Mouse (Mus musculus) liver, postnatal 0 days (tissue): ENCODE data around the gene Rnf227. TPM values are rescaled to one million over a fixed set of nuclear protein-coding genes. Genes with fewer than 3 reads are reported as not detected.

ENCODE experiments used
- ATAC-seq: fragments of 200-750 bp; cut with Nextera tagmentation; 2 replicates; pipeline ENCODE4 v1.8.0; 2017; ENCODE audit warnings: mild to moderate bottlenecking, moderate library complexity
- DNase-seq: peaks from one replicate; pipeline ENCODE4 v3.0.0-alpha.2; 2016
- H3K27ac ChIP-seq: fragments of 300-500 bp; sonication (generic); 2 replicates; pipeline ENCODE4 v1.5.1; 2014; ENCODE audit warnings: antibody characterized with exemption, moderate library complexity, mild to moderate bottlenecking, low read depth
- H3K27me3 ChIP-seq: fragments of 300-500 bp; sonication (generic); 2 replicates; pipeline ENCODE4 v1.6.1; 2014; ENCODE audit warnings: low read length, control low read depth, mixed read lengths; ENCODE audit not compliant: insufficient read depth
- H3K36me3 ChIP-seq: fragments of 300-500 bp; sonication (generic); replicated peaks from 2 replicates; pipeline ENCODE4 v1.6.1; 2014; ENCODE audit warnings: mild to moderate bottlenecking, control low read depth, low read length, moderate library complexity, mixed read lengths; ENCODE audit not compliant: insufficient read depth
- H3K4me1 ChIP-seq: fragments of 300-500 bp; sonication (generic); 2 replicates; pipeline ENCODE4 v1.6.1; 2014; ENCODE audit warnings: antibody characterized with exemption, mild to moderate bottlenecking, control low read depth; ENCODE audit not compliant: insufficient read depth
- H3K4me2 ChIP-seq: fragments of 300-500 bp; sonication (generic); 2 replicates; pipeline ENCODE4 v1.6.1; 2014; ENCODE audit warnings: low read depth, mild to moderate bottlenecking, low read length, moderate library complexity, mixed read lengths
- H3K4me3 ChIP-seq: fragments of 300-500 bp; sonication (generic); 2 replicates; pipeline ENCODE4 v1.5.1; 2014; ENCODE audit warnings: low read depth, low read length
- H3K9ac ChIP-seq: fragments of 300-500 bp; sonication (generic); replicated peaks from 2 replicates; pipeline ENCODE4 v1.6.1; 2014; ENCODE audit warnings: mild to moderate bottlenecking, moderate library complexity
- H3K9me3 ChIP-seq: fragments of 300-500 bp; sonication (generic); 2 replicates; pipeline ENCODE4 v1.6.1; 2016; ENCODE audit warnings: mild to moderate bottlenecking, control low read depth, low read length, mixed read lengths
- CTCF ChIP-seq: sonication (generic); IDR thresholded peaks from 2 replicates; pipeline ENCODE4 v1.5.1; 2016; ENCODE audit warnings: antibody characterized with exemption, low read depth
- EP300 ChIP-seq: IDR thresholded peaks from 2 replicates; pipeline ENCODE4 v1.6.1; 2016; ENCODE audit warnings: antibody characterized with exemption, low read depth, mild to moderate bottlenecking
- WGBS: fragments of 180-500 bp; shearing (Covaris S2); extraction: QIAGEN DNeasy Blood & Tissue Kit; methylation state at CpG from one replicate; pipeline ENCODE4 v1.1.7; 2014; ENCODE audit not compliant: insufficient replicate concordance; 5-methylcytosine and 5-hydroxymethylcytosine counted together
- polyA plus RNA-seq: library from polyadenylated mRNA; unstranded; fragments of >200 nt; fragmentation: Nextera tagmentation; extraction: Ambion mirVana; gene quantifications from 2 replicates; pipeline ENCODE4 v1.2.1, GENCODE M21; 2015

The Rnf227 gene
- polyA plus RNA-seq, 1 experiment from 2014 or later: 0.87 TPM

DNA sequence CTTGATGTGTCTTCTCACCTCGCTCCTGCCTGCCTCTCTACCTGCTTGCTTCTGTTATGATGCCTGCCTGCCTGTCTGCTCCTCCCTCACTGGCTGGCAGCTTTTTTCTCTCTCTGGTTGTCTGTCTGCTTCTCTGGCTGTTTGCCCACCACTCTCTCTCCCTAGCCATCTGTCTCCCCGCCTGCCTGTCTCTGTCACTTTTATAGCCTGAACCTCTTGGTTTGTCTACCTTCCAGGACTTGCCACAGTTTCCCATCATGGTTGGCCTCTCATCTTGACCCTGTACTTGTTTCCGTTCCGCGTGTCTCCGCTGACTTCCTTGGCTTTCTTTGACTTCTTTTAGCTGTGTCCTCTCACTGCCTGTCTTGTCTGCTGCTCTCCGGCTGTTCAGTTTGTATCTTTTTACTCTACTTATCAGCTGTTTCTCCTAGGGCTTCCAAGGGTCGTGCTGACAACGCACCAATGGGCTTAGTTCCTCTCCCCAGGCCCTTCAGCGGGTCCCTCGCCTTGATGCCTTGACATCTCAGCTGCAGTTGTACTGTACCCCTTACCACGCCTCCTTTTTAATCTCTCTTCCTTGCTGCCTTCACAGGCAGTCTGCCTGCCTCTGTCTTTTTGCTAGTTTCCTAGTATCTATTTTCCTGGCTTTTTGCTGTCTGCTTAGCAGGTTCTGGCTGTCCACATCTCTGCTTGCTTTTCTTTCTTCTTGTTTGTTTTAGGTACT, 32.0 kb downstream of the Rnf227 start:
- H3K36me3 ChIP-seq: no peaks in the 10 kb centered on the region
- H3K27me3 ChIP-seq: peaks cover 17% of the 10 kb centered on the region
- peak overlapping the region; percentile 55 for H3K27ac ChIP-seq
- peaks cover 30% of the 10 kb centered on the region for H3K4me1 ChIP-seq
- H3K9ac ChIP-seq: no peak overlapping the region; the same call in 1 of the 2 replicates
- ATAC-seq: no peak
- no peaks in the 10 kb centered on the region for H3K9me3 ChIP-seq
- peak overlapping the region; percentile 65 for H3K4me2 ChIP-seq
- no peak overlapping the region for H3K4me3 ChIP-seq
- TF ChIP-seq EP300 (no peak), CTCF (no peak)
- 50% methylated on average over 12 of the region's 12 CpGs for WGBS
- no peak for DNase-seq

DNA sequence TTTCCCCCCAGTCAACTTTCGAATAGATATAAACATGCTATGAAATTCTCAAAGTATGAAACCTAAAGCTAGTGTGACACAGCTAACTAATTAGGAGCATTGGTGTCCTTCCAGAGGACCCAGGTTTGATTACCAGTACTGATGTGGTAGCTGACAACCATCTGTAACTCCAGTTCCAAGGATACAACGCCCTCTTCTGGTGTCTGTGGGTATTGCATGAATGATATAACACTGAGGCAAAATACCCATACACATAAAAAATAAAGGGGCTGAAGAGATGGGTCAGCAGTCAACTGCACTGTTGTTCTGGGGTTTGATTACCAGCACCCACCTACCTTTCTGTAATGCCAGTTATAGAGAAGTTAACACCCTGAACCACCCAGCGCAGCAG, 32.5 kb downstream of the Rnf227 start:
- ATAC-seq (no peak), DNase-seq (no peak)
- no peak overlapping the region; the same call in 1 of the 2 replicates for H3K9ac ChIP-seq
- peaks cover 24% of the 10 kb centered on the region for H3K4me1 ChIP-seq
- H3K36me3 ChIP-seq: no peaks in the 10 kb centered on the region
- TF ChIP-seq CTCF (peak; percentile 70), EP300 (no peak)
- H3K9me3 ChIP-seq: no peaks in the 10 kb centered on the region
- H3K27me3 ChIP-seq: peaks cover 12% of the 10 kb centered on the region
- no peak overlapping the region for H3K4me3 ChIP-seq
- H3K27ac ChIP-seq: peak overlapping the region; percentile 55
- H3K4me2 ChIP-seq: peak overlapping the region; percentile 65
- WGBS: 54% methylated on average over 3 of the region's 3 CpGs

DNA sequence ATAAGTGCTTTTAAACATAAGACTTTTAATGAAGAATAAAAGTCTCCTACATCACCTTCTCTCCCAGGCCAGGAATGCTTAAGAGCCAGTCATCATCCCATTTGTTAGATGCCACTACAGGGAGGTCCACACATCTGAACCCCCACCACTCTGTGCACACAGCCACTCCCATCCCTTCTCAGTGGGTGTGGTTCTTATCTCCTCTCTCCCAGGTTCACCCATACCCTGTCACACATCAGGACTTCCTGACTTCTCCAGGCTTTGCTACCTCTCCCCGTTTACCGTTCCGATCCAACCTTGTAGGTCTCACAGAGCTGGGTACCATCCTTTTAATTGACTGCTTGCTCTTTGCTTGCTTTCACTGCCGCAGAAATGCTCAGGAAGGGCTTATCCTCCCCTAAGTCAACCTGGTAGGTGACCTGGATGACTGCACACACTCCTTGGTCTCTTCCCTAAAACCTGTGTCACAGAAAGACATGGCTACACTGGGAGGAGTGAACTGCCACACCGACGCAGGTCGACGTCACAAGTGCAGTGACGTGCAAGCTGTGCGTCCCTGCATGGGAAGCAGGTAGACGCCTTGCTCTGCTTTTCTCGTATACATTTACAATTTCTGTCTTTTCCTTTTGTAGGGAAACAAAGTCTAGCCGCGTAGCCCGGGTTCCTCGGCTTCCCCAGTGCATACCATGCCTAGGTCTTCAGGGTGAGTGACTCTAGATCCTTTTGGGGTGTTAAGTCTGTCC, 33.1 kb downstream of the Rnf227 start:
- H3K4me1 ChIP-seq: peaks cover 21% of the 10 kb centered on the region
- TF ChIP-seq CTCF (no peak), EP300 (no peak)
- WGBS: 79% methylated on average over 16 of the region's 16 CpGs
- peak overlapping the region; percentile 45; the same call in 1 of the 2 replicates for H3K27ac ChIP-seq
- peak overlapping the region; percentile 31 for H3K4me3 ChIP-seq
- H3K36me3 ChIP-seq: no peaks in the 10 kb centered on the region
- H3K9me3 ChIP-seq: no peaks in the 10 kb centered on the region
- peak overlapping the region; percentile 50; the same call in 1 of the 2 replicates for H3K9ac ChIP-seq
- peak; percentile 75 for ATAC-seq
- H3K4me2 ChIP-seq: peak overlapping the region; percentile 65
- peaks cover 6% of the 10 kb centered on the region for H3K27me3 ChIP-seq
- DNase-seq: peak; percentile 30

GRCm38 (mm10) chr11:69375646-69376045, 35.4 kb downstream of the Rnf227 start:
- no peak overlapping the region for H3K27ac ChIP-seq
- H3K9ac ChIP-seq: no peak overlapping the region
- H3K36me3 ChIP-seq: no peaks in the 10 kb centered on the region
- ATAC-seq (no peak), DNase-seq (no peak)
- H3K4me1 ChIP-seq: peaks cover 28% of the 10 kb centered on the region
- H3K9me3 ChIP-seq: no peaks in the 10 kb centered on the region
- TF ChIP-seq CTCF (no peak), EP300 (no peak)
- H3K4me3 ChIP-seq: no peak overlapping the region
- 77% methylated on average over 4 of the region's 4 CpGs for WGBS
- H3K4me2 ChIP-seq: no peak overlapping the region
- H3K27me3 ChIP-seq: no peaks in the 10 kb centered on the region

GRCm38 (mm10) chr11:69377766-69378165, 37.5 kb downstream of the Rnf227 start:
- Histone ChIP-seq H3K4me1 (peaks cover 18% of the 10 kb centered on the region), H3K36me3 (no peaks in the 10 kb centered on the region), H3K9me3 (no peaks in the 10 kb centered on the region), H3K27ac (peak overlapping the region; percentile 78), H3K27me3 (no peaks in the 10 kb centered on the region), H3K9ac (no peak overlapping the region), H3K4me3 (no peak overlapping the region), H3K4me2 (no peak overlapping the region)
- 53% methylated on average over 3 of the region's 3 CpGs for WGBS
- TF ChIP-seq CTCF: no peak
- DNase-seq (peak; percentile 43), ATAC-seq (peak; percentile 80)

DNA sequence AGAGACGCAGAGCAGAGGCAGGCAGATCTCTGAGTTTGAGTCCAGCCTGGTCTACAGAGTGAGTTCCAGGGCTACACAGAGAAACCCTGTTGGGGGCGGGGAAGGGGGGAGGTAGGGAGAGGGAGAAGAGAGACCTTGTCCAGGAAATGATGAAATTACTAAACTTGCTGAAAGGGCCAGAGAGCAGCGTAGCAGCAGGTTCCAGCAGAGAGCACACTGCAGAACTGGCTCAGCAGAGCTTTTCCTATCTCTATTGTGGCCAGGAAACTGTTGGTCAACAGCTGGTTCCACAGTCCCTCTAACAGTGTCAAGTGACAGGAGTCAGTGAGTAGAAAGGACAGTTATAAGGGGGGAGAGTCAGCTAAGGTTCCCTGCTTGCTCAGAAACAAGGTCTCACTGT, 39.3 kb downstream of the Rnf227 start:
- DNase-seq (no peak), ATAC-seq (peak; percentile 42)
- Histone ChIP-seq H3K4me1 (peaks cover 12% of the 10 kb centered on the region), H3K9ac (no peak overlapping the region), H3K36me3 (no peaks in the 10 kb centered on the region), H3K27me3 (no peaks in the 10 kb centered on the region), H3K27ac (peak overlapping the region; percentile 41; the same call in 1 of the 2 replicates), H3K9me3 (no peaks in the 10 kb centered on the region), H3K4me2 (0 out of 2 replicates have a peak overlapping the region, but pooled peaks have one; percentile 9), H3K4me3 (no peak overlapping the region)
- no peak for TF ChIP-seq EP300
- TF ChIP-seq CTCF: no peak
- WGBS: 45% methylated on average over 3 of the region's 3 CpGs
